26 mouse cellular contexts compared by ENCODE assay signal in the genomic region with DNA sequence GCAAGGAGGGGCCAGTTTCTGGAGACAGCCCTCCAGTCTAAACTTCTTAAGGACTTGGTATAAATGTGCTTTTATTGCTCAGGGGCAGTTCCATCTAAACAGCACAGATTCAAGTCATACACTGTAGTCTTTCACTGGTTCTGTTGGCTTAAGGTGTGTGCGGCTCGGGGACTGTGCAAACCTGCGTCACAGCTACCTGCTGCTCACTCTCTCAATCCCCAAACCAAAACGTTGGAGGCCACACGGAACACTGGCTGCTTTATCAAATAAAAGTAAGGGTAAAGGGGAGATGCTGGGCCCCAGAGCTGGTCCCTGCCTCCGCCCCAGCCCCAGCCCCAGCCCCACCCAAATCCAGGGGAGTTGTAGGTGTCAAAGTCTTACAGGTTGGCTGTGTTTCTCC.
DNase-seq lines count a peak whose midpoint lies in the region; ATAC-seq lines count a peak whose summit lies in the region.
"Had no signal": no experiment of that assay in that cellular context is flagged by ENCODE, and none has a peak within 500 bp of the region (broad histone marks: within the 10 kb centered on the region; RNA-seq: fewer than 3 reads in every experiment).

No protein-coding gene starts in this region.

- H3K9ac ChIP-seq in heart, embryonic 12.5 days: no peak overlapping the region
- no peak overlapping the region for H3K9ac ChIP-seq in embryonic facial prominence, embryonic 14.5 days (ENCODE audit: low read depth, low read length)
- H3K9ac ChIP-seq in intestine, embryonic 15.5 days: no peak overlapping the region
- H3K9ac ChIP-seq in limb, embryonic 15.5 days: no peak overlapping the region
- H3K9ac ChIP-seq in hindbrain, embryonic 12.5 days: no peak overlapping the region
- H3K9ac ChIP-seq: forebrain, embryonic 12.5 days; hindbrain, embryonic 13.5 days; kidney, embryonic 15.5 days; liver, embryonic 15.5 days; midbrain, embryonic 15.5 days; neural tube, embryonic 12.5 days had no signal

- no peak overlapping the region for H3K4me2 ChIP-seq in heart, embryonic 12.5 days
- H3K4me2 ChIP-seq in embryonic facial prominence, embryonic 14.5 days (ENCODE audit: low read depth, low read length): no peak overlapping the region
- H3K4me2 ChIP-seq in intestine, embryonic 15.5 days (replicated peaks): no peak overlapping the region
- H3K4me2 ChIP-seq in limb, embryonic 15.5 days: no peak overlapping the region
- H3K4me2 ChIP-seq in hindbrain, embryonic 12.5 days (replicated peaks): no peak overlapping the region
- H3K4me2 ChIP-seq: forebrain, embryonic 12.5 days; heart, embryonic 11.5 days; hindbrain, embryonic 13.5 days; kidney, embryonic 15.5 days; liver, embryonic 15.5 days; midbrain, embryonic 15.5 days; neural tube, embryonic 12.5 days had no signal

- no peaks in the 10 kb centered on the region for H3K36me3 ChIP-seq in heart, embryonic 12.5 days
- no peaks in the 10 kb centered on the region for H3K36me3 ChIP-seq in embryonic facial prominence, embryonic 14.5 days (ENCODE audit: control insufficient read depth, insufficient read depth, low read length)
- no peaks in the 10 kb centered on the region for H3K36me3 ChIP-seq in intestine, embryonic 15.5 days
- no peaks in the 10 kb centered on the region for H3K36me3 ChIP-seq in limb, embryonic 15.5 days
- no peaks in the 10 kb centered on the region for H3K36me3 ChIP-seq in hindbrain, embryonic 12.5 days
- H3K36me3 ChIP-seq: forebrain, embryonic 12.5 days; G1E; hindbrain, embryonic 13.5 days; kidney, embryonic 15.5 days; liver, embryonic 15.5 days; midbrain, embryonic 15.5 days; neural tube, embryonic 12.5 days had no signal

- no peak overlapping the region for H3K4me3 ChIP-seq in heart, embryonic 12.5 days
- H3K4me3 ChIP-seq in embryonic facial prominence, embryonic 14.5 days (ENCODE audit: low read depth, low read length): no peak overlapping the region
- H3K4me3 ChIP-seq in intestine, embryonic 15.5 days (replicated peaks): no peak overlapping the region
- no peak overlapping the region for H3K4me3 ChIP-seq in limb, embryonic 15.5 days
- no peak overlapping the region for H3K4me3 ChIP-seq in hindbrain, embryonic 12.5 days
- H3K4me3 ChIP-seq: forebrain, embryonic 12.5 days; hindbrain, embryonic 13.5 days; kidney, embryonic 15.5 days; liver, embryonic 15.5 days; midbrain, embryonic 15.5 days; neural tube, embryonic 12.5 days had no signal

- no peak for DNase-seq in heart, adult 11 months
- peak; percentile 56 for DNase-seq in embryonic facial prominence, embryonic 14.5 days (ENCODE audit: low spot score)
- DNase-seq in layer of hippocampus, postnatal 25 days (ENCODE audit: extremely low spot score in 1 of 2, low spot score in 1 of 2): no peak
- DNase-seq: adrenal gland, postnatal 36 days; cerebellum, adult 9-10 months; liver; lung, postnatal 14 days; right cerebral cortex, postnatal 14 days; spleen, adult 18-20 months; thymus, adult 18-20 months; thymus, postnatal 36 days had no signal

- ATAC-seq in heart, embryonic 12.5 days (ENCODE audit: insufficient number of reproducible peaks, low FRiP score): no peak
- ATAC-seq in embryonic facial prominence, embryonic 14.5 days (ENCODE audit: low read depth): peak; percentile 60; the same call in 1 of the 2 replicates
- ATAC-seq in intestine, embryonic 15.5 days: peak; percentile 79
- peak; percentile 86 for ATAC-seq in limb, embryonic 15.5 days (ENCODE audit: insufficient number of reproducible peaks, low FRiP score, low TSS enrichment, low read depth)
- no peak for ATAC-seq in megakaryocyte-erythroid progenitor cell, adult 5-6 weeks (replicated peaks; ENCODE audit: low FRiP score, low TSS enrichment, poor library complexity, severe bottlenecking)
- no peak for ATAC-seq in hindbrain, embryonic 12.5 days (ENCODE audit: low FRiP score)
- ATAC-seq: midbrain, embryonic 15.5 days; Patski had no signal

- H3K27ac ChIP-seq in heart, embryonic 12.5 days (ENCODE audit: poor library complexity, severe bottlenecking): peak overlapping the region; percentile 6; the same call in 1 of the 2 replicates
- H3K27ac ChIP-seq in embryonic facial prominence, embryonic 14.5 days (replicated peaks; ENCODE audit: low read depth, low read length): no peak overlapping the region
- H3K27ac ChIP-seq in intestine, embryonic 15.5 days: no peak overlapping the region
- peak overlapping the region; percentile 51 for H3K27ac ChIP-seq in limb, embryonic 15.5 days
- no peak overlapping the region for H3K27ac ChIP-seq in hindbrain, embryonic 12.5 days
- H3K27ac ChIP-seq: forebrain, embryonic 12.5 days; hindbrain, embryonic 13.5 days; kidney, embryonic 15.5 days; liver, embryonic 15.5 days; midbrain, embryonic 15.5 days; neural tube, embryonic 12.5 days had no signal

- H3K9me3 ChIP-seq in heart, embryonic 12.5 days (replicated peaks): no peaks in the 10 kb centered on the region
- no peaks in the 10 kb centered on the region for H3K9me3 ChIP-seq in embryonic facial prominence, embryonic 14.5 days (ENCODE audit: control insufficient read depth, low read length)
- no peaks in the 10 kb centered on the region for H3K9me3 ChIP-seq in intestine, embryonic 15.5 days
- H3K9me3 ChIP-seq in limb, embryonic 15.5 days: no peaks in the 10 kb centered on the region
- no peaks in the 10 kb centered on the region for H3K9me3 ChIP-seq in hindbrain, embryonic 12.5 days (replicated peaks)
- H3K9me3 ChIP-seq: forebrain, embryonic 12.5 days; hindbrain, embryonic 13.5 days; kidney, embryonic 15.5 days; liver, embryonic 15.5 days; midbrain, embryonic 15.5 days; neural tube, embryonic 12.5 days had no signal

- H3K4me1 ChIP-seq in heart, embryonic 12.5 days (replicated peaks): no peaks in the 10 kb centered on the region
- no peaks in the 10 kb centered on the region for H3K4me1 ChIP-seq in embryonic facial prominence, embryonic 14.5 days (ENCODE audit: control insufficient read depth, insufficient read depth, low read length)
- H3K4me1 ChIP-seq in intestine, embryonic 15.5 days (replicated peaks): no peaks in the 10 kb centered on the region
- no peaks in the 10 kb centered on the region for H3K4me1 ChIP-seq in limb, embryonic 15.5 days
- H3K4me1 ChIP-seq in hindbrain, embryonic 12.5 days: no peaks in the 10 kb centered on the region
- H3K4me1 ChIP-seq: forebrain, embryonic 12.5 days; kidney, embryonic 15.5 days; liver, embryonic 15.5 days; midbrain, embryonic 15.5 days; neural tube, embryonic 12.5 days had no signal

- WGBS in heart, embryonic 12.5 days: 70% methylated on average over 6 of the region's 6 CpGs
- WGBS in embryonic facial prominence, embryonic 14.5 days: 71% methylated on average over 6 of the region's 6 CpGs
- 43% methylated on average over 6 of the region's 6 CpGs for WGBS in intestine, embryonic 15.5 days
- WGBS in limb, embryonic 15.5 days: 57% methylated on average over 6 of the region's 6 CpGs
- WGBS in hindbrain, embryonic 12.5 days: 82% methylated on average over 6 of the region's 6 CpGs

- H3K27me3 ChIP-seq in heart, embryonic 12.5 days (replicated peaks): no peaks in the 10 kb centered on the region
- H3K27me3 ChIP-seq in embryonic facial prominence, embryonic 14.5 days (replicated peaks; ENCODE audit: control insufficient read depth, insufficient read depth, low read length): no peaks in the 10 kb centered on the region
- H3K27me3 ChIP-seq in intestine, embryonic 15.5 days (replicated peaks): no peaks in the 10 kb centered on the region
- H3K27me3 ChIP-seq in limb, embryonic 15.5 days: no peaks in the 10 kb centered on the region
- H3K27me3 ChIP-seq in hindbrain, embryonic 12.5 days: no peaks in the 10 kb centered on the region
- H3K27me3 ChIP-seq: CH12.LX; forebrain, embryonic 12.5 days; hindbrain, embryonic 13.5 days; kidney, embryonic 15.5 days; liver, embryonic 15.5 days; midbrain, embryonic 15.5 days; neural tube, embryonic 12.5 days; Patski had no signal

Comparison
In these comparisons a context has a peak if more than half of its experiments do, and no peak if none do; other contexts are left out.
1. ATAC-seq: peak in embryonic facial prominence, embryonic 14.5 days (single experiment), intestine, embryonic 15.5 days (single experiment) and limb, embryonic 15.5 days (single experiment); none in heart, embryonic 12.5 days (single experiment), megakaryocyte-erythroid progenitor cell, adult 5-6 weeks (single experiment) and hindbrain, embryonic 12.5 days (single experiment).
2. H3K27ac ChIP-seq: peak in heart, embryonic 12.5 days (single experiment) and limb, embryonic 15.5 days (single experiment); none in embryonic facial prominence, embryonic 14.5 days (single experiment), intestine, embryonic 15.5 days (single experiment) and hindbrain, embryonic 12.5 days (single experiment).